Mouse (Mus musculus) embryonic fibroblast, embryonic 13.5 days (primary cell): Measurements from ENCODE around the gene Rab3a.

Experiments
- CTCF ChIP-seq: IDR thresholded peaks from 2 replicates; pipeline ENCODE4 v1.5.1; 2011; ENCODE audit warnings: mild to moderate bottlenecking, control low read depth, low read length, moderate library complexity, borderline replicate concordance; ENCODE audit not compliant: insufficient read depth
- POLR2A ChIP-seq: IDR thresholded peaks from 2 replicates; pipeline ENCODE4 v1.6.1; 2011; ENCODE audit warnings: low read depth, mild to moderate bottlenecking, control low read depth, low read length, moderate library complexity

GRCm38 (mm10) chr8:70780093-70780492 lies 25.6 kb downstream of the Rab3a start:
- TF ChIP-seq CTCF = no peak
- TF ChIP-seq POLR2A = no peak
